Mouse (Mus musculus): ENCODE measurements around the gene Phf21a.
A peak's percentile ranks its signal among the peaks of the same experiment; 100 is the strongest.
"Not testable (repeated sequence)": the region's sequence is repeated elsewhere in the genome, so short reads cannot be mapped to it uniquely, and the experiment has no call there.

The Phf21a gene

DNA sequence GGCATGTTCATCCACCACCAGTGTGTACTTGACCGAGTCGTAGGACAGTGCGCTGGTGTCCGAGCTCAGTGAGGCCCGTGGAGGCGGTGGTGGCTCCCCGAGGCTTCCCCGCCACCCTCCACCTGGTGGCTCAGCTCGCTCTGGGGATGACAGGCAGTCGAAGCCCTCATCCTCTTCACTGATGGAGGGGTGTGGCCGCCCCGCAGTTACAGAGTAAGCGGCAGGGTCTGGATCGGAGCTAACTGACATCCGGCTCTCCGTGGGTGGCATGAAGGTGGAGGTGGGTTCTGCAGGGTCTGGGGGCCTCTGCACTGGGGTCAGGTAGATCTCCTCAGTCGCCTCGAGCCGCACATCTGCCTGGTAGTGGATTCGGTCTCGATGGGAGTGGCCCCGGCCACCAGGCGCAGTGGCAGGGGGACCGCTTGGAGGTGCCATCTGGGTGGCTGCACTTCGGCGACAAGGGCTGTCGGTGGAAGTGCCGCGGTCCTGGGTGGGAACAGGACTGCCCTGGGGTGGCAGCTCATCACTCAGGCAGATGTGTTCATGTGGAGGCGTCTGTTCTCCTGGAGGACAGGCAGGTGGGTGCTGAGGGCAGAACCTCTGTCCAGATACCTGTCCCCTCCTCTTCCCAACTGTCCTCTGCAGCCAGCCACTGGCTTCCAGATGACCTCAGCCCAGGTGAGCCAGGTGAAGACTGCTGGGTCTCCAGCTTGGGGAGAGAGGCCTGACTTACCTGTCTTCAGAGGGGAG, 294.1 kb downstream of the Phf21a start:
- no peak for DNase-seq

DNA sequence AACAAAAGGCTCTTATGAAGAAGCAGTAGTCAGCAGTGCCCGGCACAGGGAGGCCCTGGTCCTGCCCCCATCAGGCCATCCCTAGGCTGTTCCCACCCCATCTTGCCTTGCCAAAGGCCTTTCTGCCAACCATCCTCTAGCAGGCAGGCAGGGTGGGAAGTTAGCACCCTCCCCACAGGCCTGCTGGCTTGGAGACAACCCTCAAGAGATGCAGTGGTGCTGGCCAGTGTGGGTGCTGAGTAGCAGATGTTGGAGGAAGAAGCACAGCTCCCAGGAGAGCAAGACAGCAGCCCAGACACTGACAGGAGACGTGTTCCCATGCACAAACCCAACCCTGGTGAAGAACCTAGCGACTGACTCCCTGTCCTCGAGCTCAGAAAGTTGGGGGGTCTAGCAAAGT, 294.7 kb downstream of the Phf21a start:
- DNase-seq = no peak

DNA sequence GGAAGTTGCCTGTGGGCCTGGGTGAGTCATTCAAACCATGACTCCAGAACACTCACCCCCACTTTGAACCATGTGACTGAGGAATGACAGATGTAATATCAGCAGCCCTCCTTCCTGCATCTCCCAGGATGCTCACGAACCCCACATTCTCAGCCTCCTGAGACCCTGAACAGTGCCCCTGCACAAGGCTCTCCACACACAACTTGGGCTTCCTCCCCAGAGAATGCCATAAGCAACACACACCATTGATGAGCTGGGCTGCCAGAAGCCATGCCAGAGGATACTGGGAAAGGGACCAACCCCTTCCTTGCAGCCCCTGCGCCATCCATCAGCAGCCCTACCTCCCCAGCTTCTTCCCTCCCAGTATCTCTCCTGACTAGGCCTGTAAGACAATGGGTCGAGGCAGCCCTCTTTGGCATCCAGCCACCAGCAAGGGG, 295.2 kb downstream of the Phf21a start:
- DNase-seq = no peak

DNA sequence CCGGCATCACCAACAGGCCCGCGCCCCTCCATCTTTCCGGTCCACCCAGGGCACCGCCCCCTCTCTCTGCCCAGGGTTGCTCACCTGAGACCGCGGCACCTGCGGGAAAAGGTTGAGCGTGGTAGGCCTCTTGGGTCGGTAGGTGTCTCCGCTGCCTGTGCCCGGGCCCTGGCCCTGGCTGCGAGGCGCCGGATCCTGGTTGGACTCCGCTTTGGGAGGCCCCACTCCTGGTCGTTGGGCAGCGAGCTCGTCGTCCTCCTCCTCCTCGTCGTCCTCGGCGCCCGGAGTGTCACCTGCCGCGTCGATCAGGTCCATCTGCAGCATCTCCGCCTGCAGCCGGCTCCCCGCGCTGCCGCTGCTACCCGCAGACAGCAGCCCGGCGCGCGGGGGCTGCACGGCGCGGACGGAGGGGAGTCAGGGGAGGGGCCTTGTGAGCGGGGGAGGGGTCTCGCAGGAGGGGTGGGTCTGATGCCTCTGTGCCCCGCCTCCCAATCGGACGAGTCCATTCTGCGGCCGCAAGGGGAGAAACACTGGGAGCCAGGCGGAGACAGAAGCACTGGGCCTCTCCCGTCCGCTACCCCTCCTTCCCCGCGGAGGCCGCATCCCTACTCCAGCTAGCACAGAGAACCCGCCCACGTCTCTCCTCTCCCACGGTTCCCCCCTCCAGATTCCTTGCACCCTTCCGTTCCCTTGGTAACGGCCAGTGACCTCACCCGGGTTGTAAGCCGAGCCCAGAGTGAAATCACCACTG, 296.1 kb downstream of the Phf21a start:
- peak; percentile 91 for DNase-seq

DNA sequence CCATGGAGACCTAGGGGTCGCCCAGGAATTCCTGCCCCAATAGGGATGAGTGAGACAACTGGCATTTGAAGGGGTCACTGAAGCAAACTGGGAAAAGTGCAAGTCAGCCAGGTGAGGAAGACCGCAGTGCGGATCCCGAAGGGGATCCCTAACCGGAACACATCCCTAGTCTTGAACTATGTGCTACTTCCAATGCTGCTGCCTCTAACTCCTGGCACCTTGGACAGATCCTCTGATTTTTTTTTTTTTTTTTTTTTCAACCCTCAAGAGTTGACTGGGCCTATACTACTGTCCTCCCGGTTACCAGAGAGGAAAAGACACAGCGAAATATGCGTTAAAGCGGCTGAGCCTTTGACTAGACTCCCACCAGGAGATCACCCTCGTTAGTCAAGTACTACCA, 296.7 kb downstream of the Phf21a start:
- no peak for DNase-seq

DNA sequence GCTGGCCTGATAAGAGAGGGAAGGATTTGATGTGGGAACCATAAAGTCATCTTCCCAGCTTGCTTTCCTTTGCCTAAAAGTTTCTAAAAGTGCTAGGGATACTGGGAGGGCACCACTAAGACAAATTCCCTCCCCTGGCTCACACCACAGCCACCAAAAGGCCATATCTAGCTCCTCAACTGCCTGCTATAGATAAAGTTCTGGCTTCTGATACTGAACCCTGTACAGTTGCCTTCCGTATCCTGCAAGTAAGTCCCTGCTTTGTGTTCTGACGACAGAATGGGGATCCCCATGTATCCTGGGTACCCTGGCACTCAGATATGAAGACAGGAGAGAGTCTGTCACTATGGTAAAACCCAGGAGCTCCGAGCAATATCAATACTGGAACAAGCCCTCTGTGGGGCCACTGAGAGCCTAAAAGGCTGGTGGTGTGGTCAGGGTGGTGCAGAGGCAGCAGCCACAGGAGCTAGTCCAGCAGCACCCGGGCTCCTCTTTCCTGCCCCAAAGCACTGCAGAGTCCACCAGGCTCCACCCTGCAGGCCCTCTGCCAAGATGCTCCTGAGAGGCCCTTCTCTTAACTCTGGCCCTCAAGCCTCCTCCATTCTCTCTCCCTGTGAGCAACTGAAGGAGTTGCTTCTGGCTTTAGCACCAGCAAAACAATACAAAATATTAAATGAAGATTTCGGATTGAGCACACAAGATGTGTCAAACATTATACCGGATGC, 297.5 kb downstream of the Phf21a start:
- DNase-seq = no peak

DNA sequence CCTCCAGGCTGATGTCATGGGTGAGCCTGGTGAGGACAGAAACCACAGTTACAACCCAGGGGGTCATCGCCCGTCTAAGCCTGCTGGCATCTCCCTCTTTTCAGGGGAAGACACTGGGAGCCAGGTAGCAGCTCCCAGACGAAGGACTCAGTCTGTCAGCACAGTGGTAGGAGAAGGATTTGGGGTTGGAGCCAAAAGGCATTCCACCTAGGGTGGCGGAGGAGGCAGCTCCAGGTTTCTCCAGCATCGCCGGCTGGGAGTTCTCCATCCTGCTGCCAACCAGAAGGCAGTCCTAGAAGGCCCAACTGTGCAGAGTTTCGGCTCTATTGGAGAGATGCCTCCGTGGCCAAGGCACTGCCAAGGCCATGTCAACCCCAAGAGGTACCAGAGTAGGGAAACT, 298.2 kb downstream of the Phf21a start:
- peak; percentile 80 for DNase-seq

DNA sequence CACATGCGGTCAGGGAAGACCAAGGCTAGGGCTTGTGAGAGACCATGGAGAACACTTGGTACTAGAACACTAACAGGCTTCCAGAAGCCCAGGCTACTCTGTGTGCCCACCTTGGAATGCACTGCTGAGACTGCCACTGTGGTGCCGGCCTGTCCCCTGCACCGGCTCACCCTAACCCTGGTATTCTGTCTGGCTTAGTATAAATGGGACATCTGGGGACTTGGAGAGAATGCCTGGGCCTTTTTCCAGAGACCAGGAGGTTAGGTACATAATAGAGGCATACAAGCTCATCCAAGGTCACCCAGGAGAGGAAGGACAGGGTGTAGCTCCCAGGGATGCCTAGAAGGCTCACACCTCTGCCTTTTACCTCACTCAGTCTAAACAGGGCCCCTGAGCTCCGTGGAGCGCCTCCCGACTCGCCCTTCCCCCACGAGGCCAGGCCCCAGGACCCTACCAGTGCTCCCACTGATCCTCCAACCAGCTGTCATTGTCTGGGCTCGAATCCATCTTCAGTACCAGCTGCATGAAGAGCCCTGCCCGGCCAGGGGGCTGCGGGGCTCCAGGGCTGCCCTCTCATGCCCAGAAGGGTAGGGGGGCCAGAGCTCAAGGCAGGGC, 298.9 kb downstream of the Phf21a start:
- DNase-seq = no peak

DNA sequence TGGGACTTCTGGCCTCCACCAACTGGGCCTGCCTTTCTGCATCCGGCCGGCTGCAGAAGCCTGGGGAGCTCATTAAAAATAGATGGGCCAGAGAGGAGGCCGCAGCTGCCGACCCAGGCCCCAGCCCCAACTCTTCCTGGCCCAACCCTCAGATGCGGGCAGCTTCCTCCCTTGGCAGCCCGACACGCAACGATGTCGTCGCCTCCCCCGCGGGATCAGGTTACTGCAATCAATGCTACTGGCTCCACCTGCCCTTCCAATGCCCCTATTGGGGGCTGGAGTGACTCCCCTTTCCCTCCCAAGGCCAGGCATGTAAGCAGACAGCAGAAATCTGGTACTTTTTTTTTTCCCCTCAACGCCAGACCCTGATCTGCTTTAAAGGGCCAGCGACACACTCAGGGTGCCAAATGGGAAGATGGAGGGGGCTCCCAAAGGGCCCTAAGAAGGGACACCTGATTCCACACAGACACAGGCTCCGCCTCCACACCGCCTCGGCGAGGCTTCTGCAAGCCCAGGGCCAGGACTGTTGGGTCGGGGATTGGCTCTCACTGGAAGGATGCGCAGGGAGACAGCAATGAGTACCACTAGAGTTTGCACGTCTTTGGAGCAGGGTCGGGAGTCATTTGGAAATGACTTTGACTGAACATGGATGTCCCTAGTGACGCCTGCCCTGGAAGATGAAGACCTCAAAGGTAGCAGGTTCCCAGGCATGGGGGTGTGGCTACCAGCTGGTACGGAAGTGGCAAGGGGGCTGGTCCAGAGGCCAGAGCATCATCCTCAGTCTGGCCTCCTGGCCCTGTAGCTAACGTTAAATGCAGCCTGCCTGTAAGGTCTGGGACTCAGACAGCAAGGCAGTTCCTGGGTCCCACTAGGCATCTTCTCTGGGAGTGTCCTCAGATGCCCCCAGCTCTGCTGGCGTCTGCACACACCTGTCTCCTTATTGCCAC, 299.7 kb downstream of the Phf21a start:
- no peak for DNase-seq

DNA sequence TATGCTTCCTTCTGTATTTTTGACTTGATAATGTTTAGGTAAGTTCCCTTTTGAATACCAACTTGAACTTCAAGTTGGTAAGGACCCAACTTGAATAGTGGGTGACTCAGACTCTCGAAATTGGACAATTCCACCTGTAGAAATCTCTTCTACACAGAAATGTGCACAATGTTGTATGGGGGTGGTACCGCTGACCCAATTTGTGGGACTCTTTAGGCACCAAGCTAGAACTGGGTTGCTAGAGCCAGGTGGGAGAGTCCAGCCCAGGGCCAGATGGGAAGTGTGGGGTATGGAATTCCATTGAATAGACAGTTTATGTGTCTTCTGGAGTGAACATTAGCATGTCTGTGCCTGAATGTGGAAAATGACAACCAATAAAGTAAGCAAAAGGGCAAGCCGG, 302.6 kb downstream of the Phf21a start:
- no peak for DNase-seq

DNA sequence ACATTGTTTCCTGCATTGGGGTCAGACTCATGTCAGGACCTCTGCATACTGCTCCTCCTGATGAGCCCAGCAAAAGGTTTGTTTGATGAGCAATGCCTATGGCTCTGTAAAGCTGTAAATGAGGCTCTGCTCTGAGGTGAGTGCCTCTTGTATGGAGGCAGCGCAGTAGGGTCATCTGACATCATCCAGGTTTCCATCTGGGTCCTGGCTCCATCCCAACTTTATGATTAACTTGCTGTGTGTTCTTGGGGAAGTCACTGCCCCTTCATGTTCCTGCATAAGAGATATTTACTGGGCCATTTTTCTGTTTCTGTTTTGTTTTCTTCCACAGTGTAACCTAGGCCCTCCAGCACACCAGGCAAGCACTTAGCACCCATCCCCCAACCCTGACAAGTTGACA, 304.5 kb downstream of the Phf21a start:
- DNase-seq = no peak

DNA sequence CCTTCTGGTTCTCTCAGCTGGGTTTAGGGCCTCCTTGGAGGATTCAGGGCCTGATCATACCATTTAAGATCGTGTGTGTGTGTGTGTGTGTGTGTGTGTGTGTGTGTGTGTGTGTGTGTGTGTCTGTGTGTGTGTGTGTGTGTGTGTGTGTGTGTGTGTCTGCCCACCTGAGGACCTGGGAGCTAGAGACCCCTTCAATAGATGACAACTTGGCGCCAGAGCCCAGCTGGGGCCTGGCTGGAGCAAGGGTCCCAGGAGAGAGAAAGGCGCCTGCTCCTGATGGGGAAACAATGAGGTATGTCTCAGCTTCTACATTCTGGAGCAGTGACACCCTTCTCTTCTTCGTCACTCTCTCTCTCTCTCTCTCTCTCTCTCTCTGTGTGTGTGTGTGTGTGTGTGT, 307.0 kb downstream of the Phf21a start:
- DNase-seq = not testable (repeated sequence)

DNA sequence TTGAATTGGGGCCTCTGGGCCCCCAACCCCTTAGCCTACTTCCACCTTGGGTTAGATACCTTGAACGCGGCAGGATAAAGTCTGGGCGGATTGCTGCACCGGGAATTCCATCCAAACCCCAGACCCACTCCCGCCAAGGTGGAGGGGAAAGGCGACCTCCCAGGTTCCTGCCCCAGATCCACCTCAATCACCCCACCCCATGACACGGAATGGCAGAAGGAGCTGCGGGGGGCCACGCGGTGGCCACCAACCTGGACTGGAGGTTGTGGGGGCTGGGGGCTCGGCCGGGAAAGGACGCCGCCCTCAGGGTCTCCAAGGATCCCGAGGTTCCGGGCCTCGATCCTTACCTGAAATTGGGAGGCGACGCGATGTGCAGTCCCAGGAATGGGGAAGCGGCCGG, 307.8 kb downstream of the Phf21a start:
- DNase-seq = peak; percentile 70

DNA sequence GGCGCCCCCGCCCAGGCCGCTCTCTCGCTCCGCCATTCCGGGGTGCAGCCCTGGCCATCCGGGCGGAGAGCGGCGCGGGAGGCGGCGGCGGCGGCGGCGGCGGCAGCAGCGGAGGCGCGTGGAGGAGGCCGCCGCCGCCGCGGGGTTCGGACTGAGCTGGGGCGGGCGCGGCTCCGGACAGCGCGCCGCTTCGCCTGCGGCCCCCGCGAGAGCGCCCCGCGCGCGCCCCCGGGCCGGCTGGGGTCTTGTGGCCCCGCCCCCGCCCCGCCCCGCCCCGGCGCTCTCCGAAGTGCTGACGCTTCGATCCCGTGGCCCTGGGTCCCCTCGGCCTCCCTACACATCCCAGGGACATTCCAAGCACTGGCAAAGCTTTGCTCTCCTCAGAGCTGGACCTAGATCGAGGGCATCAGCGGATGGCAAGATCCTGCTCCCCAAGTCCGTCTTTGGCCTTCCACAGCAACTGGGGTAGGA, 308.2 kb downstream of the Phf21a start, which contains the start of gene Mapk8ip1:
Gene Mapk8ip1, minus strand, starts transcription at position 173 of the 471 bp plus-strand sequence.
- DNase-seq = peak; percentile 76

DNA sequence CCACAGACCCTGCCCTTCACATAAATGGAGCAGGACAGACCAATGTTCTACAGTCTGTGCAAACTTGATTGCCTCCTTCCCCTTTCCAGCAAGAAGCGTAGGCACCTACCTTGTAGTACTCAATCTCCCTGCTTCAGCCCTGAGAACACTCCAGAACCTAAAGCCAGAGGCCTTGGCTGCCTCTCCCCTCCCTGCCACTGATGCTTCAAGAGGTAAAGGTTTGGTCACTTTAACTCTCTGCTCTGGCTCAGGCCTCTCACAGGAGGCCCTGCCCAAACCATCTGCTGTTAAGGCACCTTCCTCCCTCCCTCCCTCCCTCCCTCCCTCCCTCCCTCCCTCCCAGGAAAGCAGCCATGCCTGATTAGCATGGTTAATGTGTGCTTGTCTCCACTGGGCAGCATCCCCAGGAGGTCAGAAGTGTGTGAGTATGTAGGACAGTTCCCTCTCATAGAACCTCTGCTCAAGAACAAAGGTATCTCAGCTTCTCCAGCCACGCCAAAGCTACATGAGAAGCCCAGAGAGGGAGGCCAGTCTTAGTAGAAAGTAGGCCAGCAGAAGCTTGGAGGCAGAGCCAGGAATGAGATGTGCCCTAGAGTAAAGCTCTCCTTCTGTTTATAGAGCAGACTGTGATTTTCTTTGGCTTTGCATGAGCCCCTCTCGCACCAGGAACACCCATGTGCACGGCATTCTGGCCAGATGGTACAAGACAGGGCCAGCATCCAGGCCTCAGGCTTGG, 309.8 kb downstream of the Phf21a start:
- DNase-seq = peak; percentile 96

DNA sequence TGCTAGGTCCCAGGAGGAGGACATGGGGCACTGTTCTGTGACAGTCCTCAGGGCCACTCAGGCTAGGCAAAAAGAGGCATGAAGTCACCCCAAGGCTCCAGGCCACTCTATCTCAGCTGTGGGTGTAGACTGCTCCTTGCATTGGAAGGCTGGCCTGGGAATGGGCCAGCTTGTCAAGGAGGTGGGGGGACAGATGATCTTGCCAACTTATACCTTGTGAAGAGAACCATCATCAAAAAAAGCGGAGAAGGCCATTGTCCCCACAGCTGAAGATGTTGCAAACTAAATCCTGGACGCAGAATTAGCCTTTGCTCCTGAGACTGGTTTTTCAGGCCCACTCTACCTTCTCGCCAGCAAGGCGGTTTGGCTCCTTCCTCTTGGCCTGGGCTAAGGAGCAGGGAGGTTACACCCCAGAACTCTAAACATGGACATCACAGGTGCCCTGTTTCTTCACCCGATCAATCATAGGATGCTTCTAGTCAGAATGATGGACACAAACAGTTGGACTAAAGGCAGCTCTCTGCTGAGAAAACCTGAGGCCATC, 310.9 kb downstream of the Phf21a start:
- DNase-seq = no peak

DNA sequence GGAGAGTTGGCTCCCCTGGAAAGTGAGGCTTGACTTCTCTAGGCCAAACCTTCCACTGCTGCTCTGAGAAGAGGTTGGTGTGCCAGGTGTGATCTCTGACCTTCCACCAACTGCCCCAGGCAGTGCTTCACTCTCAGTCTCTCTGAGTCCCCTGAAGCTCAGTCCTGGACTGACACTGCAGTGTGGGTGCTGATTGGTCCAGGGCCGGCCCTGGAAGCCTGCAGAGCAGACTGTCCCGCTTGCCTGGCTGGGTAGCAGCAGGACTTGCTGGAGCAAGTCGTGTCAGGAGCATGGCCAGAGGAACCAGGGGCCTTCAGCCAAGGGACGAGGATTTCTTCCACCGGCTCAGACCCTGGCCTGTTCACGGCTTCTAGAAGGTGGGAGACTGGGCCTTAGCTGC, 311.8 kb downstream of the Phf21a start:
- no peak for DNase-seq

DNA sequence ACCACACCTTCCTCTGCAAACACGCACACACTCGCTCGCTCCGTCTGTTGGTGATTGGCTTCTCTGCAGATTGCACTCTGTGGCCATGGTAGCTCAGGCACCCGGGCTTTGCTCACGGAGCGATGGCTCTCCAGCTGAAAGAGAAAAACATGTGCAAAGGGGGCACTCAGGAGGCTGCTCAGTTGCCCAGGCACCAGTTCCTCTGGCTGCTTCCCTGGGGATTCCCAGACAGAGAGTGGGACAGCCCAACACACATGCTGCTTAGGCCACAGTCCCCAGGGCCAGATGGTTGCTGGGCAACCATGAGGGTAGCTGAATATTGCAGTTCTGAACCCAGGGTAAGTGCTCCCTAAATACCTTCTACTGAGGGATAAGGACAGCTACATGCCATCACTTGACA, 312.8 kb downstream of the Phf21a start:
- no peak for DNase-seq

DNA sequence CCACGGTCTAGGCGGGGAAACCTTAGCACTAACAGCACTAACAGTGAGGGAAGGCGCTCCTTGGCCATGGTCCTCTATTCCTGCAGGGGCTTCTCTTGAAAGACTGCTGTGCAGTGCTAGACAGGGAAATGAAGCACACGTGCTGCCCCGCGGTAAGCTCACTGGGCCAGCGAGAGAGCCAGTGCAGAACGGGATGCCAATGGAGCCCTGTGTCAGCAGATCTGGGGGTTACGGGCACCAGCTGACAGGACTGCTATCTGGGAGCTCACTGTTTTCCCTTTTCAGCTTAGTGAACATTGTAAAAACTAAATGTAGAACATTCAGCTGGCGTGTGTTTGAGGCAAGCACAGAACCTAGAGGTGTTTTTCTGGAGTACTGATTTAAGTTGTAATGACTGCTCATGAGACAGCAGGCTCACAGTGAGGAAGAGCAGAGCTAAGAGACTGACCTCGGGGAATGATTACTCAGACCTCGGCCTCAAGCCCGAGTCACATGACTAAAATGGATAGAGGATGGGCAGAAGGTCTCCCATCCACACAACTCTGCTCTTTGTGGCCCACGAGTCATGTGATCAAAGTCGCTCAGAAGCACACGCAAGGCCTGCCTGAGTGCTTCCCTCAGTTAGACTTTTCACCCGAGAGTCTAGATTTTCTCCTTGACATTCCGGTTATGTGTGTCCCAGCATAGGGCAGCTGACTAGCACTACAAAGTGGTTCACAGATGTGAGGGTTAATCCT, 315.6 kb downstream of the Phf21a start:
- DNase-seq = no peak

DNA sequence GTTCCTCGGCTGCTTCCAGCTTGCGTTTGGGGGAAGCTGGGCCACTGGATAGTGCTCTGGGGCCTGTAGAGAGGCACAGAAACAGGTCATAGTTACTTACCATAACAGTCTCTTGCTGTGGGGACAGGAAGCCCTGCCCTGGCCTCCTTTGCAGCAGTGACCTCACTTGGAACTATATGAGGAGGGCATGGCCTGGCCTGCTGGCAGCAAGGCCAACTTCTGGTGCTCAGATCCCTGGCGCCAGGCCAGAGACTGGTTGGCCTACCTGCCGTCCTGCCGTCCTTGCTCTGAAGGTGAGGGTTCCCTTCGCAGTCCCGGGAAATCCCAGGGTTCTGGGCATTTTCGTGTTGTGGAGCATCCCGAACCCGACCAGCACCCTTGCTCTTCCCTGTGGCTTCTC, 318.8 kb downstream of the Phf21a start:
- DNase-seq = peak; percentile 81
